Mouse (Mus musculus) kidney, adult 9 months (tissue): ENCODE measurements around the gene Cnih4.

ENCODE experiments used
- DNase-seq: peaks from one replicate; pipeline ENCODE4 v3.0.0; 2022

Cnih4 gene

GRCm38 (mm10) chr1:181143950-181144836, at the start of gene Cnih4, which contains the start of gene Nvl:
TSS of gene Cnih4 (plus strand) at chr1:181144693.
TSS of gene Nvl (minus strand) at chr1:181144204.
- DNase-seq = peak; percentile 96

- DNase-seq = no peak
Measured at GRCm38 (mm10) chr1:181117112-181117511, 27.4 kb upstream of the Cnih4 start.

GRCm38 (mm10) chr1:181124145-181124544, 20.3 kb upstream of the Cnih4 start:
- DNase-seq = no peak

GRCm38 (mm10) chr1:181125916-181126315, 18.6 kb upstream of the Cnih4 start:
- DNase-seq = no peak

- no peak for DNase-seq
Measured at GRCm38 (mm10) chr1:181126766-181127165, 17.7 kb upstream of the Cnih4 start.

- DNase-seq = no peak
Measured at GRCm38 (mm10) chr1:181131915-181132314, 12.6 kb upstream of the Cnih4 start.

- no peak for DNase-seq
Measured at GRCm38 (mm10) chr1:181138730-181139129, 5.8 kb upstream of the Cnih4 start.

GRCm38 (mm10) chr1:181143609-181143949, 914 bp upstream of the Cnih4 start:
- DNase-seq = no peak

GRCm38 (mm10) chr1:181144966-181145365, 473 bp downstream of the Cnih4 start:
- DNase-seq = no peak

GRCm38 (mm10) chr1:181146187-181146586, 1.7 kb downstream of the Cnih4 start:
- no peak for DNase-seq

- DNase-seq = peak; percentile 79
Measured at GRCm38 (mm10) chr1:181148540-181148939, 4.0 kb downstream of the Cnih4 start.

GRCm38 (mm10) chr1:181149373-181150017, 5.0 kb downstream of the Cnih4 start:
- DNase-seq = no peak

- DNase-seq = no peak
Measured at GRCm38 (mm10) chr1:181150431-181150826, 5.9 kb downstream of the Cnih4 start.

- peak; percentile 92 for DNase-seq
Measured at GRCm38 (mm10) chr1:181150827-181151534, 6.5 kb downstream of the Cnih4 start.

GRCm38 (mm10) chr1:181151541-181151940, 7.0 kb downstream of the Cnih4 start:
- no peak for DNase-seq

- no peak for DNase-seq
Measured at GRCm38 (mm10) chr1:181167816-181168215, 23.3 kb downstream of the Cnih4 start.

GRCm38 (mm10) chr1:181168377-181168776, 23.9 kb downstream of the Cnih4 start:
- no peak for DNase-seq

GRCm38 (mm10) chr1:181170210-181170609, 25.7 kb downstream of the Cnih4 start:
- no peak for DNase-seq

GRCm38 (mm10) chr1:181188925-181189324, 44.4 kb downstream of the Cnih4 start:
- DNase-seq = no peak

- no peak for DNase-seq
Measured at GRCm38 (mm10) chr1:181199446-181199845, 55.0 kb downstream of the Cnih4 start.

- no peak for DNase-seq
Measured at GRCm38 (mm10) chr1:181210147-181210546, 65.7 kb downstream of the Cnih4 start.

- DNase-seq = peak; percentile 46
Measured at GRCm38 (mm10) chr1:181210601-181211402, 66.3 kb downstream of the Cnih4 start.
